Mouse (Mus musculus): ENCODE results near the gene Fbxo33. TPM values are rescaled to one million over a fixed set of nuclear protein-coding genes. Genes with fewer than 3 reads are reported as not detected.
"Not testable (repeated sequence)": the region's sequence is repeated elsewhere in the genome, so short reads cannot be mapped to it uniquely, and the experiment has no call there.

Gene Fbxo33
- 4.2 and 5.9 TPM in 2 replicates for polyA plus RNA-seq (2015; fragmentation: Nextera tagmentation; extraction: Ambion mirVana)

- Histone ChIP-seq H3K27ac (replicated peaks) (peak within 1 kb of the TSS; percentile 95), H3K36me3 (no peaks in the 10 kb centered on the region), H3K4me2 (peak within 1 kb of the TSS; percentile 88), H3K27me3 (replicated peaks) (no peaks in the 10 kb centered on the region), H3K9me3 (no peaks in the 10 kb centered on the region), H3K4me1 (peaks cover 26% of the 10 kb centered on the region), H3K9ac (peak within 1 kb of the TSS; percentile 85), H3K4me3 (peak within 1 kb of the TSS; percentile 79)
- ATAC-seq (ENCODE audit: extremely low read depth, insufficient number of reproducible peaks, low FRiP score, low TSS enrichment), result peak; percentile 94
- under 1% methylated on average over 109 of the region's 109 CpGs for WGBS
Measured at GRCm38 (mm10) chr12:59219325-59220225, at the start of gene Fbxo33. Fbxo33 (minus strand) TSS chr12:59219725.

GRCm38 (mm10) chr12:59265942-59266231, 46.4 kb upstream of the Fbxo33 start:
- H3K27me3 ChIP-seq (replicated peaks), result 0 out of 2 replicates have a peak, but pooled peaks cover 5% of the 10 kb centered on the region
- WGBS, result 79% methylated on average over 4 of the region's 4 CpGs
- no peak overlapping the region for H3K27ac ChIP-seq (replicated peaks)
- H3K4me3 ChIP-seq, result no peak overlapping the region
- H3K9me3 ChIP-seq, result no peaks in the 10 kb centered on the region
- H3K36me3 ChIP-seq, result no peaks in the 10 kb centered on the region
- peak overlapping the region; percentile 43; the same call in 1 of the 2 replicates for H3K4me2 ChIP-seq
- ATAC-seq (ENCODE audit: extremely low read depth, insufficient number of reproducible peaks, low FRiP score, low TSS enrichment), result no peak
- H3K9ac ChIP-seq, result no peak overlapping the region
- H3K4me1 ChIP-seq, result no peaks in the 10 kb centered on the region

GRCm38 (mm10) chr12:59265207-59265941, 45.8 kb upstream of the Fbxo33 start:
- Histone ChIP-seq H3K36me3 (no peaks in the 10 kb centered on the region), H3K27ac (replicated peaks) (no peak overlapping the region), H3K4me2 (peak overlapping the region; percentile 43), H3K4me3 (no peak overlapping the region), H3K9ac (no peak overlapping the region), H3K27me3 (replicated peaks) (0 out of 2 replicates have a peak, but pooled peaks cover 5% of the 10 kb centered on the region), H3K9me3 (no peaks in the 10 kb centered on the region), H3K4me1 (no peaks in the 10 kb centered on the region)
- WGBS, result 30% methylated on average over 15 of the region's 15 CpGs
- no peak for ATAC-seq (ENCODE audit: extremely low read depth, insufficient number of reproducible peaks, low FRiP score, low TSS enrichment)

DNA sequence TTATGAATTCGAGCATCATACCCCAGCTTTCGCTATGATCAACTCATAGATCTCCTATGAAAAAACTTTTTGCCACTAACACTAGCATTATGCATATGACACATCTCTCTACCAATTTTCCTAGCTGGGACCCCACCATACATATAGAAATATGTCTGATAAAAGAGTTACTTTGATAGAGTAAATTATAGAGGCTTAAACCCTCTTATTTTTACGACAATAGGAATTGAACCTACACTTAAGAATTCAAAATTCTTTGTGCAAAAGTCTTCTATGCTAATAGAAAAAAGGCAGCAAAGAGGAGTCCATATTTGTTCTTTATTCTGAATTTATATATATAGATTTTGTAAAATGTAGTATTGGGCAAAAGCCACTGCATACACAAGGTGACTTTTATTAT, 43.3 kb upstream of the Fbxo33 start:
- no peak overlapping the region for H3K4me2 ChIP-seq
- H3K36me3 ChIP-seq, result no peaks in the 10 kb centered on the region
- ATAC-seq (ENCODE audit: extremely low read depth, insufficient number of reproducible peaks, low FRiP score, low TSS enrichment), result no peak
- H3K27me3 ChIP-seq (replicated peaks), result 0 out of 2 replicates have a peak, but pooled peaks cover 5% of the 10 kb centered on the region
- no peak overlapping the region for H3K4me3 ChIP-seq
- WGBS, result 69% methylated on average over 3 of the region's 3 CpGs
- H3K9ac ChIP-seq, result no peak overlapping the region
- H3K9me3 ChIP-seq, result no peaks in the 10 kb centered on the region
- no peak overlapping the region for H3K27ac ChIP-seq (replicated peaks)
- H3K4me1 ChIP-seq, result no peaks in the 10 kb centered on the region

- Histone ChIP-seq H3K4me3 (no peak overlapping the region), H3K27me3 (replicated peaks) (0 out of 2 replicates have a peak, but pooled peaks cover 3% of the 10 kb centered on the region), H3K9me3 (no peaks in the 10 kb centered on the region), H3K4me2 (no peak overlapping the region), H3K27ac (replicated peaks) (no peak overlapping the region), H3K36me3 (no peaks in the 10 kb centered on the region), H3K9ac (no peak overlapping the region), H3K4me1 (no peaks in the 10 kb centered on the region)
- no peak for ATAC-seq (ENCODE audit: extremely low read depth, insufficient number of reproducible peaks, low FRiP score, low TSS enrichment)
- 37% methylated on average over 2 of the region's 2 CpGs for WGBS
Measured at GRCm38 (mm10) chr12:59260798-59261197, 41.3 kb upstream of the Fbxo33 start.

GRCm38 (mm10) chr12:59260362-59260761, 40.8 kb upstream of the Fbxo33 start:
- H3K9me3 ChIP-seq, result no peaks in the 10 kb centered on the region
- no peak overlapping the region for H3K4me2 ChIP-seq
- H3K36me3 ChIP-seq, result no peaks in the 10 kb centered on the region
- no peak overlapping the region for H3K9ac ChIP-seq
- H3K4me1 ChIP-seq, result no peaks in the 10 kb centered on the region
- ATAC-seq (ENCODE audit: extremely low read depth, insufficient number of reproducible peaks, low FRiP score, low TSS enrichment), result no peak
- no peak overlapping the region; the same call in 1 of the 2 replicates for H3K27ac ChIP-seq (replicated peaks)
- no peak overlapping the region for H3K4me3 ChIP-seq
- H3K27me3 ChIP-seq (replicated peaks), result no peaks in the 10 kb centered on the region

- Histone ChIP-seq H3K4me2 (no peak overlapping the region), H3K27ac (replicated peaks) (no peak overlapping the region), H3K4me3 (no peak overlapping the region), H3K36me3 (no peaks in the 10 kb centered on the region), H3K27me3 (replicated peaks) (no peaks in the 10 kb centered on the region), H3K9me3 (no peaks in the 10 kb centered on the region), H3K4me1 (no peaks in the 10 kb centered on the region), H3K9ac (no peak overlapping the region)
- WGBS, result 77% methylated on average over 5 of the region's 5 CpGs
- ATAC-seq (ENCODE audit: extremely low read depth, insufficient number of reproducible peaks, low FRiP score, low TSS enrichment), result no peak
Measured at GRCm38 (mm10) chr12:59259015-59259414, 39.5 kb upstream of the Fbxo33 start.

DNA sequence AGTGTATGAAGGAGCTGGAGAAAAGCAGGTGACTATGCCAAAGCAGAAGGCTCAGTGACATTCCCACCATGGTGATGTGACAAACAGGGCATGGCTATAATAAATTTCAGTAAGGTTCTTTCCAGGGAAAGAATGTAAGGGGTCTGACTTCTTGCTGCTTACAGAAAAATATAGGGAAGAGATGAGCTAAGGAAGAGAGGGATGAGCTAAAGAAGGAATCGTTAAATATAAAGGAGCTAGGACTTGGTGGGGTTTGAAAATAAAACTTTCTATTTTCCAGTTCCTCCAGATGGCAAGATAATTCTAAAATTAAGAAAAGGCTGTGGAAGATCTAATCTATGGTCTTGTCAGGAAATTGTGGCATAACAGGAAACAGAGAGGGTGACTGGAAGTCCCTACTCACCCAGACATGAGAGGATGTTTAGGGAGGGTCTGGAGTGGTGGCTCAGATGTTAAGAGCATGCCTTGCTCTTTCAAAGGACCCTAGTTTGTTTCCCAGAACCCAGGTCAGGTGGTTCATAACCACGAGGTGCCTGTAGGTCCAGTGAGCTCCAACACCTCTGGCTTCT, 30.8 kb upstream of the Fbxo33 start:
- H3K36me3 ChIP-seq, result no peaks in the 10 kb centered on the region
- WGBS, result 75% methylated on average over 2 of the region's 2 CpGs

GRCm38 (mm10) chr12:59248969-59249368, 29.4 kb upstream of the Fbxo33 start:
- no peaks in the 10 kb centered on the region for H3K36me3 ChIP-seq

More for the DNA sequence above, 30.8 kb upstream of the Fbxo33 start:
- ATAC-seq (ENCODE audit: extremely low read depth, insufficient number of reproducible peaks, low FRiP score, low TSS enrichment), result no peak
- Histone ChIP-seq H3K27me3 (replicated peaks) (no peaks in the 10 kb centered on the region), H3K27ac (replicated peaks) (no peak overlapping the region), H3K9me3 (no peaks in the 10 kb centered on the region), H3K4me2 (no peak overlapping the region), H3K4me1 (no peaks in the 10 kb centered on the region), H3K9ac (no peak overlapping the region), H3K4me3 (no peak overlapping the region)

GRCm38 (mm10) chr12:59241031-59241430, 21.5 kb upstream of the Fbxo33 start:
- not testable (repeated sequence) for ATAC-seq (ENCODE audit: extremely low read depth, insufficient number of reproducible peaks, low FRiP score, low TSS enrichment); H3K4me3 ChIP-seq; H3K9ac ChIP-seq; H3K27ac ChIP-seq (replicated peaks); H3K36me3 ChIP-seq; H3K4me1 ChIP-seq; H3K27me3 ChIP-seq (replicated peaks); H3K9me3 ChIP-seq; H3K4me2 ChIP-seq
- WGBS, result 74% methylated on average over 8 of the region's 8 CpGs

More at GRCm38 (mm10) chr12:59248969-59249368, 29.4 kb upstream of the Fbxo33 start:
- Histone ChIP-seq H3K4me1 (no peaks in the 10 kb centered on the region), H3K4me3 (no peak overlapping the region), H3K4me2 (no peak overlapping the region), H3K9ac (no peak overlapping the region), H3K27me3 (replicated peaks) (no peaks in the 10 kb centered on the region), H3K9me3 (no peaks in the 10 kb centered on the region), H3K27ac (replicated peaks) (no peak overlapping the region)
- ATAC-seq (ENCODE audit: extremely low read depth, insufficient number of reproducible peaks, low FRiP score, low TSS enrichment), result no peak
- WGBS, result 78% methylated on average over 1 of the region's 1 CpGs

- ATAC-seq (ENCODE audit: extremely low read depth, insufficient number of reproducible peaks, low FRiP score, low TSS enrichment), result no peak
- H3K27ac ChIP-seq (replicated peaks), result no peak overlapping the region
- no peak overlapping the region for H3K4me3 ChIP-seq
- H3K27me3 ChIP-seq (replicated peaks), result no peaks in the 10 kb centered on the region
- H3K4me2 ChIP-seq, result no peak overlapping the region
- WGBS, result 74% methylated on average over 5 of the region's 5 CpGs
- no peaks in the 10 kb centered on the region for H3K36me3 ChIP-seq
- no peaks in the 10 kb centered on the region for H3K9me3 ChIP-seq
- H3K4me1 ChIP-seq, result no peaks in the 10 kb centered on the region
- no peak overlapping the region for H3K9ac ChIP-seq
Measured at GRCm38 (mm10) chr12:59238434-59238833, 18.9 kb upstream of the Fbxo33 start.

All from heart, embryonic 13.5 days (tissue).